Comparison of ENCODE assay signal across 13 mouse cellular contexts in the genomic region with DNA sequence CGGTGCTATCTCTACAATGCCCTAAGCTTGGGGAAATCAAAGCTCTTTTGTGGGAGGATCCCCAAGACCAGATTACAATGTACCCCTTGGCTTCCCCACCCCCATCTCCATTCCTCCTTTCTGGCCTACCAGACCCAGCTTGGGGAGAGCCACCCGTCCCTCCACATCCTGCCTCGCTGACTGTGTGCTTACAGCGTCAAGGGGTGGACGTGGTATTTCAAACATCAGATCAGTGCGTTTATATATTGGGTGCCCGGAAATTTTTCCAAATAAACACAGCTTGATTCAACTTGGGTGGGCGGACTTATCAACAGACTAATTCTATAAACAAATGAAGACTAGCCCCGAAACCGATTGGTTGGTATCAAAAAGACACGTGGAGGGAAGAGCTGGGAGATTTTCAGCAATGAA. TPM values are rescaled to one million over a fixed set of nuclear protein-coding genes. Genes with fewer than 3 reads are reported as not detected.
DNase-seq lines count a peak whose midpoint lies in the region; ATAC-seq and TF ChIP-seq lines count a peak whose summit lies in the region.
"Had no signal": no experiment of that assay in that cellular context is flagged by ENCODE, and none has a peak within 500 bp of the region (broad histone marks: within the 10 kb centered on the region; RNA-seq: fewer than 3 reads in every experiment).

No protein-coding gene starts in this region.

- H3K4me3 ChIP-seq in hindbrain, embryonic 11.5 days (ENCODE audit: low read depth, low read length): no peak overlapping the region
- H3K4me3 ChIP-seq in hindbrain, postnatal 0 days (ENCODE audit: low read length): no peak overlapping the region
- H3K4me3 ChIP-seq in neural tube, embryonic 15.5 days (replicated peaks): no peak overlapping the region
- H3K4me3 ChIP-seq in lung, postnatal 0 days (ENCODE audit: low read depth, low read length): no peak overlapping the region
- H3K4me3 ChIP-seq: megakaryocyte, embryonic 14.5 days had no signal

- ATAC-seq in hindbrain, embryonic 11.5 days (ENCODE audit: low FRiP score): no peak
- ATAC-seq in hindbrain, postnatal 0 days: no peak
- no peak for ATAC-seq in neural tube, embryonic 15.5 days (ENCODE audit: low FRiP score)
- ATAC-seq in lung, postnatal 0 days: peak; percentile 60
- ATAC-seq: forebrain, embryonic 15.5 days had no signal

- H3K27me3 ChIP-seq in hindbrain, embryonic 11.5 days (ENCODE audit: control insufficient read depth, insufficient read depth, low read length): peaks cover 92% of the 10 kb centered on the region
- peaks cover 93% of the 10 kb centered on the region for H3K27me3 ChIP-seq in hindbrain, postnatal 0 days (ENCODE audit: insufficient read depth, low read length)
- H3K27me3 ChIP-seq in neural tube, embryonic 15.5 days (replicated peaks): peaks cover 95% of the 10 kb centered on the region
- peaks cover 45% of the 10 kb centered on the region for H3K27me3 ChIP-seq in lung, postnatal 0 days (replicated peaks; ENCODE audit: insufficient read depth, low read length)

- H3K36me3 ChIP-seq in hindbrain, embryonic 11.5 days (ENCODE audit: control insufficient read depth, insufficient read depth, low read length): no peaks in the 10 kb centered on the region
- H3K36me3 ChIP-seq in hindbrain, postnatal 0 days (ENCODE audit: insufficient read depth, low read length): no peaks in the 10 kb centered on the region
- H3K36me3 ChIP-seq in neural tube, embryonic 15.5 days: no peaks in the 10 kb centered on the region
- no peaks in the 10 kb centered on the region for H3K36me3 ChIP-seq in lung, postnatal 0 days (ENCODE audit: insufficient read depth, low read length)
- H3K36me3 ChIP-seq: embryonic facial prominence, embryonic 13.5 days; forebrain, embryonic 15.5 days had no signal

- peak; percentile 73 for TF ChIP-seq EP300 in lung, postnatal 0 days (IDR thresholded peaks at IDR 0.05)

- H3K4me1 ChIP-seq in hindbrain, embryonic 11.5 days (replicated peaks; ENCODE audit: control insufficient read depth, insufficient read depth, low read length): peaks cover 5% of the 10 kb centered on the region
- peaks cover 3% of the 10 kb centered on the region; the same call in 1 of the 2 replicates for H3K4me1 ChIP-seq in hindbrain, postnatal 0 days (ENCODE audit: insufficient read depth, low read length)
- H3K4me1 ChIP-seq in neural tube, embryonic 15.5 days: peaks cover 23% of the 10 kb centered on the region
- peaks cover 3% of the 10 kb centered on the region; the same call in 1 of the 2 replicates for H3K4me1 ChIP-seq in lung, postnatal 0 days (ENCODE audit: insufficient read depth, low read depth, low read length)

- no peak overlapping the region for H3K27ac ChIP-seq in hindbrain, embryonic 11.5 days (ENCODE audit: low read depth, low read length)
- no peak overlapping the region for H3K27ac ChIP-seq in hindbrain, postnatal 0 days
- H3K27ac ChIP-seq in neural tube, embryonic 15.5 days (replicated peaks): no peak overlapping the region
- H3K27ac ChIP-seq in lung, postnatal 0 days (ENCODE audit: low read length): no peak overlapping the region
- H3K27ac ChIP-seq: embryonic facial prominence, embryonic 13.5 days; forebrain, embryonic 15.5 days had no signal

- H3K4me2 ChIP-seq in hindbrain, embryonic 11.5 days (replicated peaks; ENCODE audit: low read depth, low read length): no peak overlapping the region
- H3K4me2 ChIP-seq in hindbrain, postnatal 0 days (ENCODE audit: low read depth, low read length): no peak overlapping the region
- no peak overlapping the region for H3K4me2 ChIP-seq in neural tube, embryonic 15.5 days
- H3K4me2 ChIP-seq in lung, postnatal 0 days (replicated peaks; ENCODE audit: low read depth, low read length): peak overlapping the region; percentile 0; the same call in 1 of the 2 replicates
- H3K4me2 ChIP-seq: forebrain, embryonic 15.5 days had no signal

- TF ChIP-seq CTCF in hindbrain, postnatal 0 days (IDR thresholded peaks at IDR 0.05; ENCODE audit: low read depth): no peak
- TF ChIP-seq CTCF in lung, postnatal 0 days (IDR thresholded peaks at IDR 0.05): no peak

- DNase-seq in hindbrain, embryonic 11.5 days (ENCODE audit: low spot score): peak; percentile 48
- DNase-seq in hindbrain, postnatal 0 days (ENCODE audit: low spot score): no peak
- DNase-seq in neural tube, embryonic 10.5 days (ENCODE audit: extremely low spot score, low spot score): peak; percentile 40
- DNase-seq in lung, postnatal 0 days (ENCODE audit: low spot score): peak; percentile 69
- DNase-seq in liver: no peak
- DNase-seq in layer of hippocampus, postnatal 36 days: no peak
- DNase-seq: cerebellum, adult 2 months; gastrocnemius, postnatal 14 days; kidney, postnatal 25 days had no signal

- no peak overlapping the region for H3K9ac ChIP-seq in hindbrain, embryonic 11.5 days (ENCODE audit: low read depth, low read length)
- no peak overlapping the region for H3K9ac ChIP-seq in hindbrain, postnatal 0 days (replicated peaks; ENCODE audit: low read length)
- H3K9ac ChIP-seq in neural tube, embryonic 15.5 days (replicated peaks): no peak overlapping the region
- H3K9ac ChIP-seq in lung, postnatal 0 days (replicated peaks; ENCODE audit: low read depth): no peak overlapping the region
- H3K9ac ChIP-seq: forebrain, embryonic 15.5 days had no signal

- H3K9me3 ChIP-seq in hindbrain, embryonic 11.5 days (ENCODE audit: control insufficient read depth, low read length): no peaks in the 10 kb centered on the region
- H3K9me3 ChIP-seq in hindbrain, postnatal 0 days (ENCODE audit: low read length): no peaks in the 10 kb centered on the region
- no peaks in the 10 kb centered on the region for H3K9me3 ChIP-seq in neural tube, embryonic 15.5 days (replicated peaks)
- no peaks in the 10 kb centered on the region for H3K9me3 ChIP-seq in lung, postnatal 0 days (ENCODE audit: low read length)
- H3K9me3 ChIP-seq: embryonic facial prominence, embryonic 13.5 days; forebrain, embryonic 15.5 days; megakaryocyte, embryonic 14.5 days had no signal

- 3% methylated on average over 11 of the region's 11 CpGs for WGBS in hindbrain, embryonic 11.5 days
- WGBS in hindbrain, postnatal 0 days: 6% methylated on average over 11 of the region's 11 CpGs
- 3% methylated on average over 11 of the region's 11 CpGs for WGBS in neural tube, embryonic 15.5 days
- 1% methylated on average over 11 of the region's 11 CpGs for WGBS in lung, postnatal 0 days

RNA-seq across cellular contexts. Expression of gene Foxl1, which starts 0.4 kb away (rescaled TPM):
- 0.73 and 1.9 TPM in 2 replicates for polyA plus RNA-seq in hindbrain, embryonic 11.5 days (2014; fragmentation: Nextera tagmentation; extraction: Ambion mirVana)
- 0.40 and 0.58 TPM in 2 replicates for total RNA-seq in hindbrain, postnatal 0 days (2014; rRNA removed)
- polyA plus RNA-seq in hindbrain, postnatal 0 days (2015; fragmentation: Nextera tagmentation; extraction: Ambion mirVana): 0.21 TPM in 1 of 2 replicates, not detected in the other
- polyA plus RNA-seq in neural tube, embryonic 15.5 days (2015; fragmentation: Nextera tagmentation; extraction: Ambion mirVana): 0.15 and 0.51 TPM in 2 replicates
- polyA plus RNA-seq in lung, postnatal 0 days (2015; fragmentation: Nextera tagmentation; extraction: Ambion mirVana): 0.88 and 1.3 TPM in 2 replicates
- total RNA-seq in layer of hippocampus, postnatal 36 days (2021): not detected
- polyA plus RNA-seq: cerebellum, adult 2 months had no signal

RNA-seq across cellular contexts. Expression of gene Foxc2, which starts 11.3 kb away (rescaled TPM):
- 6.8 and 8.0 TPM in 2 replicates for polyA plus RNA-seq in hindbrain, embryonic 11.5 days (2014; fragmentation: Nextera tagmentation; extraction: Ambion mirVana)
- total RNA-seq in hindbrain, postnatal 0 days (2014; rRNA removed): 3.7 and 10.6 TPM in 2 replicates
- polyA plus RNA-seq in hindbrain, postnatal 0 days (2015; fragmentation: Nextera tagmentation; extraction: Ambion mirVana): 2.8 and 3.6 TPM in 2 replicates
- 3.4 TPM in 2 replicates for polyA plus RNA-seq in neural tube, embryonic 15.5 days (2015; fragmentation: Nextera tagmentation; extraction: Ambion mirVana)
- 0.47 and 0.58 TPM in 2 replicates for polyA plus RNA-seq in lung, postnatal 0 days (2015; fragmentation: Nextera tagmentation; extraction: Ambion mirVana)
- 1 to 10 TPM in 1 of 2 experiments, under 1 TPM in 1; 0.20 to 1.1 TPM for total RNA-seq in layer of hippocampus, postnatal 36 days (2021)

RNA-seq across cellular contexts. Expression of gene Mthfsd, which starts 19.1 kb away (rescaled TPM):
- polyA plus RNA-seq in hindbrain, embryonic 11.5 days (2014; fragmentation: Nextera tagmentation; extraction: Ambion mirVana): 53.5 and 56.1 TPM in 2 replicates
- 39.9 and 45.6 TPM in 2 replicates for total RNA-seq in hindbrain, postnatal 0 days (2014; rRNA removed)
- polyA plus RNA-seq in hindbrain, postnatal 0 days (2015; fragmentation: Nextera tagmentation; extraction: Ambion mirVana): 44.4 and 47.0 TPM in 2 replicates
- 50.6 and 52.5 TPM in 2 replicates for polyA plus RNA-seq in neural tube, embryonic 15.5 days (2015; fragmentation: Nextera tagmentation; extraction: Ambion mirVana)
- 36.1 and 37.7 TPM in 2 replicates for polyA plus RNA-seq in lung, postnatal 0 days (2015; fragmentation: Nextera tagmentation; extraction: Ambion mirVana)
- 10 to 100 TPM; 31.8 to 36.9 TPM for total RNA-seq in layer of hippocampus, postnatal 36 days (2021)

RNA-seq across cellular contexts. Expression of gene Foxf1, which starts 43.1 kb away (rescaled TPM):
- polyA plus RNA-seq in hindbrain, embryonic 11.5 days (2014; fragmentation: Nextera tagmentation; extraction: Ambion mirVana): 2.1 and 2.3 TPM in 2 replicates
- 1.8 and 1.9 TPM in 2 replicates for total RNA-seq in hindbrain, postnatal 0 days (2014; rRNA removed)
- polyA plus RNA-seq in hindbrain, postnatal 0 days (2015; fragmentation: Nextera tagmentation; extraction: Ambion mirVana): 1.2 and 1.4 TPM in 2 replicates
- 1.6 and 15.7 TPM in 2 replicates for polyA plus RNA-seq in neural tube, embryonic 15.5 days (2015; fragmentation: Nextera tagmentation; extraction: Ambion mirVana)
- 156 and 194 TPM in 2 replicates for polyA plus RNA-seq in lung, postnatal 0 days (2015; fragmentation: Nextera tagmentation; extraction: Ambion mirVana)
- total RNA-seq in layer of hippocampus, postnatal 36 days (2021): under 1 TPM; 0.50 to 0.66 TPM

Comparison
In these comparisons a context has a peak if more than half of its experiments do, and no peak if none do; other contexts are left out.
1. DNase-seq: peak in hindbrain, embryonic 11.5 days (single experiment), neural tube, embryonic 10.5 days (single experiment) and lung, postnatal 0 days (single experiment); none in hindbrain, postnatal 0 days (single experiment), liver (single experiment) and layer of hippocampus, postnatal 36 days (0 of 2).